Mouse (Mus musculus): ENCODE measurements at regions not wholly inside any gene's neighbourhood (a gene's known extent, or its start where the extent isn't known, plus 50 kb on each side); places are given as distances from the start of the nearest gene placed in this dataset.

DNA sequence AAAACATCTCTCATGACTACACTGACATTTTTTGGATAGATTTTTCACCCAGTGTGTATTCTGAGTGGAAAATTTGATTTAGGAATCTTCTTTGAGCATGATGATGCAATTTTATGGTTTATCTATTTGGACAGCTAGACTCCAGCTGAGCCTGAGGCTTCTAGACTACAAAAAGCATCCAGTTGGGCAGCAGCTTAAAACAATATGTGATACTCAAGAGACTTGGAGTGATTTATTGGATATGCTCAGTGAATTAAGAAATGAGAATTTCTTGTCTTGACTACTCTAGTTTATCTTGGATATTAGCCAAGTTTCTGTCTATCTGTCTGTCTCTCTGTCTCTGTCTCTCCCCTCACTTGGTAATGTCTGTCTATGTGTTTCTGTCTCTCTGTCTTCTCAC lies 228.4 kb downstream of the Csl start:
- TF ChIP-seq GATA1 (IDR thresholded peaks at IDR 0.05; ENCODE audit: low read depth, low read length) (no peak), CTCF (IDR thresholded peaks at IDR 0.05 in 2 of 3, conservative IDR thresholded peaks at IDR 0.05 in 1 of 3; ENCODE audit: control insufficient read depth in 1 of 3, insufficient read depth in 1 of 3, low read depth in 2 of 3, low read length in 3 of 3, poor library complexity in 1 of 3, severe bottlenecking in 1 of 3) (no peak), EP300 (IDR thresholded peaks at IDR 0.05; ENCODE audit: low read depth in 1 of 2, low read length in 2 of 2) (no peak), ZC3H11A (IDR thresholded peaks at IDR 0.05; ENCODE audit: low read depth, low read length) (no peak), POLR2AphosphoS2 (IDR thresholded peaks at IDR 0.05; ENCODE audit: low read length) (no peak), POLR2A (IDR thresholded peaks at IDR 0.05; ENCODE audit: control insufficient read depth in 1 of 2, insufficient read depth in 1 of 2, low read depth in 1 of 2, low read length in 2 of 2, poor library complexity in 1 of 2) (no peak), ZNF384 (IDR thresholded peaks at IDR 0.05; ENCODE audit: low read depth, low read length) (no peak), ZMIZ1 (IDR thresholded peaks at IDR 0.05; ENCODE audit: low read depth, low read length) (no peak), MAFK (IDR thresholded peaks at IDR 0.05; ENCODE audit: borderline replicate concordance, low read depth, low read length) (no peak), HCFC1 (IDR thresholded peaks at IDR 0.05; ENCODE audit: low read depth, low read length) (no peak)

All from MEL (cell line).